29 mouse cellular contexts compared by ENCODE assay signal in the genomic region with DNA sequence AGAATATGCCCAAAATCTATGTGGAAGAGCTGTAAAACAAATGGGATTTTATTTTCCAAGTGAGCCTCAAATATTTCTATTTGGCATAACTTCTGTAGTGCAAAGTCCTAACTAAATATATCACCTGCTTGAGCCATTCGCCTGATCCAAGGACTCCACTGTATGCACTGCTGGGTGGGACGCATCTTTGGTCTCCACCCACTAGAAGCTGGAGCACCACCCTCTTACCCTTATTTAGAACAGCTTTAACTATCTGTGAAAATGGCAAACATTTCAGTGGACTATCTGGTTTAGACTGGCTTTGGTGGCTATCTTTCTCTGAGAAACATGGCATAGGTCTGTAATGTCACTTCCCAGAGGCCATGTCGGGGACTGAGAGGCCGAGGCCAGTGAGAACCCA. TPM values are rescaled to one million over a fixed set of nuclear protein-coding genes. Genes with fewer than 3 reads are reported as not detected.
"Had no signal": no experiment of that assay in that cellular context is flagged by ENCODE, and none has a peak within 500 bp of the region (broad histone marks: within the 10 kb centered on the region; RNA-seq: fewer than 3 reads in every experiment).

No protein-coding gene starts in this region.

- H3K27me3 ChIP-seq: heart, embryonic 13.5 days; heart, embryonic 15.5 days; hindbrain, embryonic 13.5 days; kidney, embryonic 15.5 days; limb, embryonic 15.5 days; liver, embryonic 12.5 days had no signal

- ATAC-seq: hindbrain, embryonic 16.5 days; inflammation-experienced regulatory T-cells, adult 6 months; liver, embryonic 12.5 days had no signal

- H3K4me3 ChIP-seq: heart, adult 2 months; heart, embryonic 13.5 days; heart, embryonic 15.5 days; hindbrain, embryonic 13.5 days; kidney, embryonic 15.5 days; limb, embryonic 13.5 days; limb, embryonic 15.5 days; liver, embryonic 12.5 days had no signal

- H3K27ac ChIP-seq: heart, adult 2 months; heart, embryonic 13.5 days; heart, embryonic 15.5 days; hindbrain, embryonic 13.5 days; kidney, embryonic 15.5 days; kidney, postnatal 0 days; limb, embryonic 13.5 days; limb, embryonic 15.5 days; liver, embryonic 12.5 days had no signal

- H3K4me2 ChIP-seq: heart, embryonic 11.5 days; heart, embryonic 13.5 days; heart, embryonic 15.5 days; hindbrain, embryonic 13.5 days; kidney, embryonic 15.5 days; limb, embryonic 13.5 days; limb, embryonic 15.5 days; liver, embryonic 12.5 days had no signal

- H3K9ac ChIP-seq: heart, embryonic 13.5 days; heart, embryonic 15.5 days; hindbrain, embryonic 13.5 days; kidney, embryonic 15.5 days; limb, embryonic 13.5 days; limb, embryonic 15.5 days; liver, embryonic 12.5 days had no signal

- DNase-seq: gastrocnemius, postnatal 14 days; gastrocnemius, postnatal 36 days; heart, adult 11 months; heart, adult 2 months; heart, postnatal 14 days; heart, postnatal 36 days; kidney, adult 11 months; kidney, adult 2 months; kidney, adult 9 months; kidney, postnatal 14 days; kidney, postnatal 36 days; layer of hippocampus, adult 9-11 months; layer of hippocampus, postnatal 36 days; left cerebral cortex, postnatal 4 days had no signal

- H3K4me1 ChIP-seq: hindbrain, embryonic 13.5 days; kidney, embryonic 15.5 days; limb, embryonic 15.5 days; liver, embryonic 12.5 days had no signal

- H3K9me3 ChIP-seq: heart, embryonic 13.5 days; heart, embryonic 15.5 days; hindbrain, embryonic 13.5 days; kidney, embryonic 15.5 days; limb, embryonic 13.5 days; limb, embryonic 15.5 days; liver, embryonic 12.5 days had no signal

RNA-seq across cellular contexts. Expression of a gene that starts 7.1 kb away (rescaled TPM):
- polyA plus RNA-seq: gonadal fat pad, adult 2 months; heart, adult 2 months; heart, embryonic 13.5 days; hindbrain, embryonic 11.5 days; limb, embryonic 11.5 days; limb, embryonic 13.5 days; limb, embryonic 15.5 days; liver, adult 2 months; liver, embryonic 12.5 days had no signal
